Mouse (Mus musculus): ENCODE results near the gene Car9. TPM values are rescaled to one million over a fixed set of nuclear protein-coding genes. Genes with fewer than 3 reads are reported as not detected.

Car9 gene
- total RNA-seq, 2 experiments from 2014 or later: 0.77 TPM; not detected in 1

DNA sequence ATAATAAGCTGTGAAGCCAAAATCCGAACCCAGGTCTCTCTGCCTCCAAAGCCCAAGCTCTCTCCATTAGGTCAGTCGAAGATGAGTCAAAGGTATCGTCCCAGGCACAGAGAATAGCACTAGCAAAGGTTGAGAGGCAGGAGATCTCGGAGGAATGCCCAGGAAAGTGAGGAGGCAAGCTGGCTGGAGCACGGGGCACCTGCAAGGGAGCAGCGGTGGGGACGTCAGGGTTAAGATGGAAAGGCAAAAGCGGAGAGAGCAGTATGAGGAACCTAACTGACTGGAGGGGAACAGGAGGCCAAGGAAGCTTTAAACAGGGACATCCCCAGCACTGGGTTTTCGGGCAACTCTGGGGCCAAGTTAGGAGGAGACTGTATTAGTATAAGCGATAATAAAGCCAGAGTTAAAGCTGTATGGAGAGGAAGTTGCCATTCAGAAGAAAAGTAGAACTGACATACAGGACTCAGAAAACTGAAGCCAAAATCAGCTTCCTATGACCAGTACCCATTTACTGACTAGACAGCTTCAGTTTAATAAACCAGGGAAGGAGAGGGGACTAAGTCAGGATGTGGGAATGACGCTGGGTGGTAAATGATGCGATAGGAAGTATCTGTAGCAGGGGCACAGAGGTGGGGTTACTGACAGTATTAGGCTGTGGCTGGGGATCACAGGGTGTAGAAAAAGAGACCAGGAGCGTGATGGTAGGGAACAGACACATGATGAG lies 52.9 kb downstream of the Car9 start:
- ATAC-seq (replicated peaks; ENCODE audit: low FRiP score, poor library complexity, severe bottlenecking): no peak

DNA sequence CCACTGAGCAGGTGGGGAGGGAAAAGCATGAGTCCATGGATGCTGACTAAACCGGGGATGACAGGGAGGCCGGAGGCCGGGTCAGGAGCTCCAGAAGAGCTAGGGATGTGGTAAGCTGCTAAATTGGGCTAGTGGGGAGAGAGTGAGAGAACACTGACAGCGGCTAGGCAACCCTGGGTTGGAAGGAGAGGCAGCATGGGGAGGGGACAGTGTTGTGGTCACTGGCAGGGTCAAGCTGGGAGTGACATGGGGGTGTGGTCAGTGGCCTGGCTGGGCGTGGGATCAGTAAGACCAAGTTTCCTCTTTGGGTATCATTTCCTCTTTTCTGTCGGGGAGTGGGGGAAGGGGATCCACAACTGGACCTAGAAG lies 53.5 kb downstream of the Car9 start:
- no peak for ATAC-seq (replicated peaks; ENCODE audit: low FRiP score, poor library complexity, severe bottlenecking)

DNA sequence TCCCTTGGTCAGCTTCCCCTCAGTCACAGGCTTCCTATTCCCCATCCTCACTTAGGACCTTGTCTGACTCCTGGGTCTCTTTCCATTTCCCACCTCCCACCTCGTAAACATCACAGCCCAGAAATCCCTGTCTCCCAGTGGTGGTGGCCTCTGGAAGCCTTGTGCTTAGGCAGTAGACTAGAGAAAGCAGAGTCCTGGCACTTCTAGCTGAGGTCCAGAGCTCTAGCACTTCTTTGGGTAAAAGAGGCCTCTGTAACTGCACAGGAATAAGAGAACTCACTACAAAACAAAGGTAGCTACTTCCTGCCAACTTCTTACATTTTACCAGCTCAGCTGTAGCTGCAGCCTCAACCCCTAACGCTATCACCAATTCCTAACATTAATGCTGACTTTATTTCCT lies 54.2 kb downstream of the Car9 start:
- no peak for ATAC-seq (replicated peaks; ENCODE audit: low FRiP score, poor library complexity, severe bottlenecking)

DNA sequence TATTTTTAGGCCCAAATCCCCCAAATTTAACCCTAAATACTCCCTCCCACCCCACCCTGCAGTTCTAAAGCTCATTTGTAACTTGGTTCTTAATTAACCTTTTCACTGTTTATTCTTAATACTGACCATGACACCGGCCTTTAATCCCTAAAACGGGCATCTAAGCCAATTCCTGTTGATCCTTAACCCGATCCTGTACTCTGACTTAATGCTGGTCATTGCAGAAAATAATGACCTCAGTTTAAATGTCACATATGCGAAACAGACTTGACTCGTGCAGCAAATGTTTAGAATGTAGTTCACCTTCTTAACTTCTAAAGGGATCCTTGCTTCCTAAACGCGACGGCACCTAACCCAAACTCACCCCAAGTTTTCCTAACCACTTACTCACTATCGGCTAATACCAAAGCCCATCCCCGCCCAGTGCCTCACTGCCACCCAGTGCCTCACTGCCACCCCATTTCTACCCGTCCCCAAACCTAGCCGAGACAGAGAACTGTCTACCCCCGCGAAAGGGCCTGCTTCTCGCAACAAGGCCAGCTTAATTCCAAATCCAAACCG lies 54.8 kb downstream of the Car9 start:
- ATAC-seq (replicated peaks; ENCODE audit: low FRiP score, poor library complexity, severe bottlenecking): peak; percentile 58

DNA sequence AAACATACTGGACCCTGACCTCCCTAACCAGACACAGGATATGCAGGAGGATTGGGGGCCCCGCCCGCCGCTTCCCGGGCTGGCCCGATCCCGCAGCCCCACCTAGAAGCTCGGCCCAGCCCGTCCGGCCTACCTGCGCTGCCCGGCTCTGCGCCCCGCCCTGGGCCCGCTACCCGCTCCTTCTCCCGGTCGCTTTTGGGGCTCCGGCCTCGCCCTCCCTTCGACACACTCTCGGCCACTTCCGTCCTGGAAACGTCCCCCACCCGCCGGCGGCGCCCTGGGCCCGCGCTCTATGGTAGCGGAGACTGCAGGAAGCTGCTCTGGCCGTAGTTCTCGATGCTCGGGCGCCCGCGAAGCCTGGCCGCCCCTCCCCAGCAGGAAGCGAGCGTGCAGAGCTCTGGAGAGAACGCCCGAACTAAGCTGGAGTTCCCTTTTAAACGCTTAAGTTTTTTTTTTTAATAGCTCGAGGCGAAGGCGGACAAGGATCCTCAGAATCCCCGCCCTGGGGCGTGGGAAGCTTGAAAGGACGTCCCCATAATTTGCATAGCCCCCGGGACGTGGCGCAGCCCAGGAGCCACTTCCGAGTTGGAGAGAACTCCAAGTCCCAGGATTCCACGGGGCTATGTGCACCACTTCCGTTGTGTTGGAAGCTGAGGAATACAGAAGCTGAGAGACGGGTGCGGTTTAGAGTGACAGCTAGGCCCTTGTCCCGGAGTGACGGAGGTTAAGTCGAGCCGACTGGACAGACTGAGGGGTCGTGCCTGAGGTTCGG lies 55.4 kb downstream of the Car9 start, which contains the start of the genes Creb3 and Tln1:
Gene Creb3, plus strand, starts transcription at position 336 of the 772 bp plus-strand sequence.
Gene Tln1, minus strand, starts transcription at position 695 of the 772 bp plus-strand sequence.
- ATAC-seq (replicated peaks; ENCODE audit: low FRiP score, poor library complexity, severe bottlenecking): peak; percentile 83

DNA sequence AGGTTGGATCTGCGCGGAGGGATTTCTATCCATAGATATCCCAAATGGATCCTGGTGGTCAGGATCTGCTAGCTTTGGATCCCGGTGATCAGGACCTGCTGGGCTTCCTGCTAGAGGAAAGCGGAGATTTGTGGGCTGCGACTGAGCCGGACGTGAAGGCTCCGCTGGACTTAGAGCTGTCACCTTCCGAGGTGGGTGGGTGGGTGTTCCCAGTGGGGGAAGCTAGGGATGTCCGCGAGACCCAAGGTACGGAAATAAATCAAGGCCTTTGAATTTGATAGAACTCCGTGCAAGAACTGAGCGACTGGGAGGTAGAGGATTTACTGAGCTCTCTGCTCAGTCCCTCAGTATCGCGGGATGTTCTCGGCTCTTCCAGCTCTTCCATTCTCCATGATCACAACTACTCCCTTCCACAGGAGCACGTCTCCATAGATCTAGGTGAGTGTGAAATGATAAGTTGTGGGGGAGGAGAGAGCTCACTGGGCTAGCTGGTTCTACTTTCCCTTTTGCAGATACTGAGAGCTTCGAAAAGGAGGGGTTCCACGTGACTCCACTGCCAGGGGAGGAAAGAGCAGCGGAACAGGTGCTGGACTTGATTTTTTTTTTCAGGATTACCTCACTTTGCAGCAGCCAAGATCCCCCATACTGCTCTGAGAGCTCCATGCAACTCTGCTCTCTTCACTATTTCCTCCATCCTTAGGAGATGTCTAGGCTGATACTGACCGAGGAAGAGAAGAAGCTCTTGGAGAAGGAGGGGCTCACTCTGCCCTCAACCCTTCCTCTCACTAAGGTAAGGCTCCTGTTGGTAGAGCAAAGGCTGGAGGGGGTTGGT lies 56.2 kb downstream of the Car9 start:
- ATAC-seq (replicated peaks; ENCODE audit: low FRiP score, poor library complexity, severe bottlenecking): no peak

Other genes with a start within 250 kb of the Car9 start
- gene Atp8b5, start 239.8 kb upstream of the Car9 start, total RNA-seq (2015; ENCODE audit: low replicate concordance): not detected in 2 replicates
- 2.0 TPM in 1 of 2 replicates, not detected in the other for gene Atp8b5, start 239.8 kb upstream of the Car9 start, total RNA-seq (2017; ENCODE audit: low replicate concordance)
- 0.63 TPM in 1 of 2 replicates, not detected in the other for gene Rusc2, start 125.0 kb upstream of the Car9 start, total RNA-seq (2015; ENCODE audit: low replicate concordance)
- 0.17 TPM in 1 of 2 replicates, not detected in the other for gene Rusc2, start 125.0 kb upstream of the Car9 start, total RNA-seq (2017; ENCODE audit: low replicate concordance)
- gene Fam166b, start 77.8 kb upstream of the Car9 start, total RNA-seq (2015; ENCODE audit: low replicate concordance): not detected in 2 replicates
- not detected in 2 replicates for gene Fam166b, start 77.8 kb upstream of the Car9 start, total RNA-seq (2017; ENCODE audit: low replicate concordance)
- gene Tesk1, start 65.0 kb upstream of the Car9 start, total RNA-seq (2015; ENCODE audit: low replicate concordance): 1.7 and 2.3 TPM in 2 replicates
- gene Tesk1, start 65.0 kb upstream of the Car9 start, total RNA-seq (2017; ENCODE audit: low replicate concordance): 0.98 and 1.5 TPM in 2 replicates
- 2.1 and 2.3 TPM in 2 replicates for gene Cd72, start 52.3 kb upstream of the Car9 start, total RNA-seq (2015; ENCODE audit: low replicate concordance)
- gene Cd72, start 52.3 kb upstream of the Car9 start, total RNA-seq (2017; ENCODE audit: low replicate concordance): 0.43 and 7.9 TPM in 2 replicates
- not detected in 2 replicates for gene Sit1, start 23.2 kb upstream of the Car9 start, total RNA-seq (2015; ENCODE audit: low replicate concordance)
- not detected in 2 replicates for gene Sit1, start 23.2 kb upstream of the Car9 start, total RNA-seq (2017; ENCODE audit: low replicate concordance)
- gene Ccdc107, start 14.1 kb upstream of the Car9 start, total RNA-seq (2015; ENCODE audit: low replicate concordance): 4.6 and 17.1 TPM in 2 replicates
- gene Ccdc107, start 14.1 kb upstream of the Car9 start, total RNA-seq (2017; ENCODE audit: low replicate concordance): 5.2 and 36.1 TPM in 2 replicates
- gene Arhgef39, start 7.3 kb upstream of the Car9 start, total RNA-seq (2015; ENCODE audit: low replicate concordance): 22.4 and 40.9 TPM in 2 replicates
- 18.0 and 29.2 TPM in 2 replicates for gene Arhgef39, start 7.3 kb upstream of the Car9 start, total RNA-seq (2017; ENCODE audit: low replicate concordance)
- not detected in 2 replicates for gene Tpm2, start 16.8 kb downstream of the Car9 start, total RNA-seq (2015; ENCODE audit: low replicate concordance)
- 3.3 and 4.9 TPM in 2 replicates for gene Tpm2, start 16.8 kb downstream of the Car9 start, total RNA-seq (2017; ENCODE audit: low replicate concordance)
- 1.7 and 6.7 TPM in 2 replicates for gene Creb3, start 55.4 kb downstream of the Car9 start, total RNA-seq (2015; ENCODE audit: low replicate concordance)
- gene Creb3, start 55.4 kb downstream of the Car9 start, total RNA-seq (2017; ENCODE audit: low replicate concordance): 35.8 and 52.6 TPM in 2 replicates
- gene Tln1, start 55.7 kb downstream of the Car9 start, total RNA-seq (2015; ENCODE audit: low replicate concordance): 47.8 and 86.3 TPM in 2 replicates
- gene Tln1, start 55.7 kb downstream of the Car9 start, total RNA-seq (2017; ENCODE audit: low replicate concordance): 197 and 262 TPM in 2 replicates
- gene Rgp1, start 71.7 kb downstream of the Car9 start, total RNA-seq (2015; ENCODE audit: low replicate concordance): 8.6 and 10.6 TPM in 2 replicates
- gene Rgp1, start 71.7 kb downstream of the Car9 start, total RNA-seq (2017; ENCODE audit: low replicate concordance): 5.7 and 8.9 TPM in 2 replicates
- gene Gba2, start 71.9 kb downstream of the Car9 start, total RNA-seq (2015; ENCODE audit: low replicate concordance): 4.2 and 7.3 TPM in 2 replicates
- 7.4 and 12.0 TPM in 2 replicates for gene Gba2, start 71.9 kb downstream of the Car9 start, total RNA-seq (2017; ENCODE audit: low replicate concordance)
- not detected in 2 replicates for gene Msmp, start 77.5 kb downstream of the Car9 start, total RNA-seq (2015; ENCODE audit: low replicate concordance)
- gene Msmp, start 77.5 kb downstream of the Car9 start, total RNA-seq (2017; ENCODE audit: low replicate concordance): not detected in 2 replicates
- gene Npr2, start 125.0 kb downstream of the Car9 start, total RNA-seq (2015; ENCODE audit: low replicate concordance): not detected in 2 replicates
- 1.9 TPM in 1 of 2 replicates, not detected in the other for gene Npr2, start 125.0 kb downstream of the Car9 start, total RNA-seq (2017; ENCODE audit: low replicate concordance)
- gene Spag8, start 146.6 kb downstream of the Car9 start, total RNA-seq (2015; ENCODE audit: low replicate concordance): not detected in 2 replicates
- not detected in 2 replicates for gene Spag8, start 146.6 kb downstream of the Car9 start, total RNA-seq (2017; ENCODE audit: low replicate concordance)
- gene Hint2, start 149.5 kb downstream of the Car9 start, total RNA-seq (2015; ENCODE audit: low replicate concordance): 2.9 and 9.6 TPM in 2 replicates
- 13.6 and 18.1 TPM in 2 replicates for gene Hint2, start 149.5 kb downstream of the Car9 start, total RNA-seq (2017; ENCODE audit: low replicate concordance)
- 3.8 TPM in 1 of 2 replicates, not detected in the other for gene Tmem8b, start 162.0 kb downstream of the Car9 start, total RNA-seq (2015; ENCODE audit: low replicate concordance)
- 0.42 TPM in 1 of 2 replicates, not detected in the other for gene Tmem8b, start 162.0 kb downstream of the Car9 start, total RNA-seq (2017; ENCODE audit: low replicate concordance)
- gene Fam221b, start 162.2 kb downstream of the Car9 start, total RNA-seq (2015; ENCODE audit: low replicate concordance): not detected in 2 replicates
- 0.70 TPM in 1 of 2 replicates, not detected in the other for gene Fam221b, start 162.2 kb downstream of the Car9 start, total RNA-seq (2017; ENCODE audit: low replicate concordance)
- gene Olfr70, start 193.8 kb downstream of the Car9 start, total RNA-seq (2015; ENCODE audit: low replicate concordance): not detected in 2 replicates
- 0.70 TPM in 1 of 2 replicates, not detected in the other for gene Olfr70, start 193.8 kb downstream of the Car9 start, total RNA-seq (2017; ENCODE audit: low replicate concordance)
- not detected in 2 replicates for gene Olfr71, start 203.3 kb downstream of the Car9 start, total RNA-seq (2015; ENCODE audit: low replicate concordance)
- not detected in 2 replicates for gene Olfr71, start 203.3 kb downstream of the Car9 start, total RNA-seq (2017; ENCODE audit: low replicate concordance)
- not detected in 2 replicates for gene Hrct1, start 220.2 kb downstream of the Car9 start, total RNA-seq (2015; ENCODE audit: low replicate concordance)
- gene Hrct1, start 220.2 kb downstream of the Car9 start, total RNA-seq (2017; ENCODE audit: low replicate concordance): not detected in 2 replicates
- not detected in 2 replicates for gene Spaar, start 223.1 kb downstream of the Car9 start, total RNA-seq (2015; ENCODE audit: low replicate concordance)
- not detected in 2 replicates for gene Spaar, start 223.1 kb downstream of the Car9 start, total RNA-seq (2017; ENCODE audit: low replicate concordance)